Mouse (Mus musculus): Measurements from ENCODE around the gene Lpp. TPM values are rescaled to one million over a fixed set of nuclear protein-coding genes. Genes with fewer than 3 reads are reported as not detected.

The Lpp gene
- total RNA-seq, 4 experiments from 2014 or later, result 21.5 to 24.7 (median 23.3) TPM

Small RNA genes lying within 50 kb of the gene (microRNA-seq; reads per million reads assigned to microRNA genes)
- 2,427 reads per million, percentile 89 among the genes with 10 or more reads in this experiment for gene Mir28a
